Mouse (Mus musculus) G1E (cell line): Measurements from ENCODE around the gene Nemf.

Experiments
- CTCF ChIP-seq: IDR thresholded peaks from 2 replicates; pipeline ENCODE4 v1.5.1; 2012; ENCODE audit warnings: low read depth, low read length, inconsistent platforms, mixed read lengths
- GATA1 ChIP-seq: IDR thresholded peaks from 2 replicates; pipeline ENCODE4 v1.6.1; 2012; ENCODE audit warnings: borderline replicate concordance, low read length, inconsistent platforms, mixed read lengths
- GATA2 ChIP-seq: IDR thresholded peaks from 2 replicates; pipeline ENCODE4 v1.6.1; 2012; ENCODE audit warnings: low read depth, low read length, inconsistent platforms, borderline replicate concordance
- TAL1 ChIP-seq: conservative IDR thresholded peaks from 2 replicates; pipeline ENCODE4 v1.6.1; 2012; ENCODE audit warnings: low read depth, low read length, inconsistent platforms, mixed read lengths

- TF ChIP-seq CTCF (no peak), TAL1 (no peak), GATA1 (no peak), GATA2 (no peak)
Measured at GRCm38 (mm10) chr12:69332147-69332546, 24.8 kb downstream of the Nemf start.
